Mouse (Mus musculus): ENCODE measurements around the gene Ntn5. TPM values are rescaled to one million over a fixed set of nuclear protein-coding genes. Genes with fewer than 3 reads are reported as not detected.

The Ntn5 gene
- polyA plus RNA-seq, 1 experiment from 2014 or later, result 0.73 TPM

GRCm38 (mm10) chr7:45702809-45703520 lies 19.1 kb downstream of the Ntn5 start:
- H3K4me1 ChIP-seq (replicated peaks), result peaks cover 46% of the 10 kb centered on the region
- WGBS, result 91% methylated on average over 17 of the region's 17 CpGs
- no peaks in the 10 kb centered on the region for H3K36me3 ChIP-seq
- H3K9ac ChIP-seq, result no peak overlapping the region
- H3K9me3 ChIP-seq, result no peaks in the 10 kb centered on the region
- H3K4me3 ChIP-seq (replicated peaks), result no peak overlapping the region
- no peak overlapping the region for H3K27ac ChIP-seq
- H3K4me2 ChIP-seq (replicated peaks), result peak overlapping the region; percentile 99; the same call in 1 of the 2 replicates
- peaks cover 24% of the 10 kb centered on the region for H3K27me3 ChIP-seq (replicated peaks)
- no peak for ATAC-seq

DNA sequence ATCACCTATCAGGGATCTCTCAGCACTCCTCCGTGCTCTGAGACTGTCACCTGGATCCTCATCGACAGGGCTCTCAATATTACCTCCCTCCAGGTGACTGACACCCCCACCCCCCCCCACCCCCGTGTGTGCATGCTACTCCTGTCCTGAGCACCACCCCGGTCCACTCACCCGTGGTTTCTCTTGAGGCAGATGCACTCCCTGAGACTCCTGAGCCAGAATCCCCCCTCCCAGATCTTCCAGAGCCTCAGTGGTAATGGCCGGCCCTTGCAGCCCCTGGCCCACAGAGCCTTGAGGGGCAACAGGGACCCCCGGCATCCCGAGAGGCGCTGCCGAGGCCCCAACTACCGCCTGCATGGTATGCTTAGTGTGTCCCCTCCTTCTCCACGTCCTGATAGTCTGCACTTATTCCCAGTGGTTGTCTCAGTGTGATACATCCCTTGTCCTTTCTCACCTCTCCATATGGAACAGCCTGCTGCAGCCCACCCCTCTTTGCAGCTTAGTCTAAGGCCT lies 19.8 kb downstream of the Ntn5 start:
- Histone ChIP-seq H3K4me3 (replicated peaks) (peak overlapping the region; percentile 14; the same call in 1 of the 2 replicates), H3K36me3 (no peaks in the 10 kb centered on the region), H3K27ac (peak overlapping the region; percentile 80), H3K4me1 (replicated peaks) (peaks cover 52% of the 10 kb centered on the region), H3K27me3 (replicated peaks) (peaks cover 21% of the 10 kb centered on the region), H3K9ac (peak overlapping the region; percentile 27; the same call in 1 of the 2 replicates), H3K4me2 (replicated peaks) (peak overlapping the region; percentile 99), H3K9me3 (no peaks in the 10 kb centered on the region)
- ATAC-seq, result no peak
- 44% methylated on average over 12 of the region's 12 CpGs for WGBS

GRCm38 (mm10) chr7:45704046-45704559 lies 20.3 kb downstream of the Ntn5 start:
- Histone ChIP-seq H3K4me3 (replicated peaks) (peak overlapping the region; percentile 67), H3K4me2 (replicated peaks) (peak overlapping the region; percentile 99), H3K27me3 (replicated peaks) (peaks cover 16% of the 10 kb centered on the region), H3K27ac (peak overlapping the region; percentile 80), H3K9me3 (no peaks in the 10 kb centered on the region), H3K4me1 (replicated peaks) (peaks cover 55% of the 10 kb centered on the region), H3K9ac (peak overlapping the region; percentile 27; the same call in 1 of the 2 replicates), H3K36me3 (no peaks in the 10 kb centered on the region)
- peak; percentile 57 for ATAC-seq
- WGBS, result under 1% methylated on average over 13 of the region's 13 CpGs

- H3K27ac ChIP-seq, result peak within 1 kb of the TSS; percentile 83
- H3K4me3 ChIP-seq (replicated peaks), result peak within 1 kb of the TSS; percentile 67
- peak within 1 kb of the TSS; percentile 99 for H3K4me2 ChIP-seq (replicated peaks)
- under 1% methylated on average over 36 of the region's 36 CpGs for WGBS
- no peaks in the 10 kb centered on the region for H3K36me3 ChIP-seq
- H3K9me3 ChIP-seq, result no peaks in the 10 kb centered on the region
- H3K4me1 ChIP-seq (replicated peaks), result peaks cover 57% of the 10 kb centered on the region
- ATAC-seq, result peak; percentile 84
- peak within 1 kb of the TSS; percentile 78 for H3K9ac ChIP-seq
- H3K27me3 ChIP-seq (replicated peaks), result peaks cover 8% of the 10 kb centered on the region
These were observed 21.1 kb downstream of the Ntn5 start, which contains the start of gene Dbp for GRCm38 (mm10) chr7:45704730-45705442. TSS of gene Dbp (plus strand) at chr7:45705088.

DNA sequence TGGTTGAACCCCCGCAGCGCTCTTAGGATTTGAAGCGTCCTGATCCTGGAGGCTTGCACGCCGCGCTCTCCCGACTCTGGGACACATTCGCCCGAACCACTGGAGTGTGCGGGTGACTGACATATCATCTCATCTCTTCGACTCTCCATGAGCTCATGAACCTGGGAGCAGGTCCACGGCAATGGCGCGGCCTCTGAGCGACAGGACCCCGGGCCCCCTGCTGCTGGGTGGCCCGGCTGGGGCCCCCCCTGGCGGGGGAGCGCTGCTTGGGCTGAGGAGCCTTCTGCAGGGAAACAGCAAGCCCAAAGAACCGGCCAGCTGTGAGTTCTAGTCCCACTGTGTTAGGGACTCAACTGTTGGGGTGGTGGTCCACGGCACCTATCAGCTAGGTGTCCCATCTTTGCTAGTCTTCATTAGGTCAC lies 21.6 kb downstream of the Ntn5 start:
- Histone ChIP-seq H3K9me3 (no peaks in the 10 kb centered on the region), H3K4me1 (replicated peaks) (peaks cover 55% of the 10 kb centered on the region), H3K4me2 (replicated peaks) (peak overlapping the region; percentile 99), H3K27me3 (replicated peaks) (peaks cover 3% of the 10 kb centered on the region), H3K27ac (peak overlapping the region; percentile 83), H3K4me3 (replicated peaks) (peak overlapping the region; percentile 67), H3K36me3 (no peaks in the 10 kb centered on the region), H3K9ac (peak overlapping the region; percentile 78)
- under 1% methylated on average over 21 of the region's 21 CpGs for WGBS
- no peak for ATAC-seq

- Histone ChIP-seq H3K27me3 (replicated peaks) (no peaks in the 10 kb centered on the region), H3K9ac (peak overlapping the region; percentile 78), H3K4me1 (replicated peaks) (peaks cover 57% of the 10 kb centered on the region), H3K9me3 (no peaks in the 10 kb centered on the region), H3K27ac (0 out of 2 replicates have a peak overlapping the region, but pooled peaks have one; percentile 83), H3K36me3 (0 out of 2 replicates have a peak, but pooled peaks cover 4% of the 10 kb centered on the region), H3K4me2 (replicated peaks) (peak overlapping the region; percentile 99), H3K4me3 (replicated peaks) (peak overlapping the region; percentile 67)
- 0% methylated on average over 7 of the region's 7 CpGs for WGBS
- 0 out of 2 replicates have a peak, but pooled peaks have one; percentile 11 for ATAC-seq
These were observed 22.1 kb downstream of the Ntn5 start for GRCm38 (mm10) chr7:45705873-45706281.

- H3K4me2 ChIP-seq (replicated peaks), result peak overlapping the region; percentile 99
- peak; percentile 12 for ATAC-seq
- peak overlapping the region; percentile 83 for H3K27ac ChIP-seq
- H3K4me1 ChIP-seq (replicated peaks), result peaks cover 59% of the 10 kb centered on the region
- H3K9me3 ChIP-seq, result no peaks in the 10 kb centered on the region
- H3K4me3 ChIP-seq (replicated peaks), result peak overlapping the region; percentile 67
- peaks cover 13% of the 10 kb centered on the region for H3K36me3 ChIP-seq
- H3K27me3 ChIP-seq (replicated peaks), result no peaks in the 10 kb centered on the region
- peak overlapping the region; percentile 78 for H3K9ac ChIP-seq
- WGBS, result under 1% methylated on average over 45 of the region's 45 CpGs
These were observed 23.0 kb downstream of the Ntn5 start for GRCm38 (mm10) chr7:45706721-45707241.

GRCm38 (mm10) chr7:45707375-45707967 lies 23.6 kb downstream of the Ntn5 start:
- Histone ChIP-seq H3K4me3 (replicated peaks) (peak overlapping the region; percentile 67), H3K27ac (peak overlapping the region; percentile 83), H3K27me3 (replicated peaks) (no peaks in the 10 kb centered on the region), H3K9me3 (no peaks in the 10 kb centered on the region), H3K4me2 (replicated peaks) (peak overlapping the region; percentile 99), H3K4me1 (replicated peaks) (peaks cover 63% of the 10 kb centered on the region), H3K9ac (peak overlapping the region; percentile 31), H3K36me3 (peaks cover 17% of the 10 kb centered on the region)
- WGBS, result under 1% methylated on average over 27 of the region's 27 CpGs
- peak; percentile 12 for ATAC-seq

GRCm38 (mm10) chr7:45708221-45708761 lies 24.5 kb downstream of the Ntn5 start:
- Histone ChIP-seq H3K9me3 (no peaks in the 10 kb centered on the region), H3K4me1 (replicated peaks) (peaks cover 68% of the 10 kb centered on the region), H3K36me3 (peaks cover 23% of the 10 kb centered on the region), H3K4me3 (replicated peaks) (no peak overlapping the region), H3K27ac (peak overlapping the region; percentile 83), H3K27me3 (replicated peaks) (no peaks in the 10 kb centered on the region), H3K9ac (no peak overlapping the region), H3K4me2 (replicated peaks) (peak overlapping the region; percentile 99)
- ATAC-seq, result peak; percentile 11
- WGBS, result 28% methylated on average over 13 of the region's 13 CpGs

DNA sequence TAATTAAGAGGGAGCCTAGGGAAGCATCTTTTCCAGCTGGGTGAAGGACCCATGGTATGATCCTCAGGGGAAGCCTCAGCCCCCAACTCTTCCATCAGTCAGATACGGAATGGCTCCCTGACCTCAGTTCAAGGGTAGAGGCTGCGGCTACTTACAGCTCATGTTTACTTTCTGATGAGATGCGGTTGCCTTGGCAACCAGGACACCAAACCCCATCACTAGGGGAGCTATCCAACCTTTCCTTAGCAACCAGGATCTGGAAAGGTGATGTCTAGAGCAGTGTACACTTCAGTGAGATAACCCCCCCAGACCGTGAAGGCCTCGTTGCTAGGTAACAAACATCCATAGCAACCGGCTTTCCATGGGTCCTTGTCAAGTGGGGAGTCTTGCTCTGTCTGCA lies 25.2 kb downstream of the Ntn5 start:
- Histone ChIP-seq H3K36me3 (peaks cover 25% of the 10 kb centered on the region), H3K4me1 (replicated peaks) (peaks cover 66% of the 10 kb centered on the region), H3K27ac (0 out of 2 replicates have a peak overlapping the region, but pooled peaks have one; percentile 83), H3K9ac (no peak overlapping the region), H3K9me3 (no peaks in the 10 kb centered on the region), H3K4me3 (replicated peaks) (no peak overlapping the region), H3K27me3 (replicated peaks) (no peaks in the 10 kb centered on the region), H3K4me2 (replicated peaks) (peak overlapping the region; percentile 99; the same call in 1 of the 2 replicates)
- no peak for ATAC-seq
- 41% methylated on average over 6 of the region's 6 CpGs for WGBS

GRCm38 (mm10) chr7:45709677-45710355 lies 26.0 kb downstream of the Ntn5 start:
- ATAC-seq, result no peak
- H3K4me1 ChIP-seq (replicated peaks), result peaks cover 72% of the 10 kb centered on the region

More at GRCm38 (mm10) chr7:45709677-45710355, 26.0 kb downstream of the Ntn5 start:
- peak overlapping the region; percentile 30; the same call in 1 of the 2 replicates for H3K27ac ChIP-seq
- 70% methylated on average over 14 of the region's 14 CpGs for WGBS
- H3K4me3 ChIP-seq (replicated peaks), result no peak overlapping the region
- peaks cover 25% of the 10 kb centered on the region for H3K36me3 ChIP-seq
- no peak overlapping the region for H3K4me2 ChIP-seq (replicated peaks)
- H3K9ac ChIP-seq, result no peak overlapping the region
- no peaks in the 10 kb centered on the region for H3K9me3 ChIP-seq
- H3K27me3 ChIP-seq (replicated peaks), result no peaks in the 10 kb centered on the region

Data from intestine, embryonic 15.5 days (tissue).